Mouse (Mus musculus): ENCODE data around the gene Mtmr3.
A peak's percentile ranks its signal among the peaks of the same experiment; 100 is the strongest.

Gene Mtmr3

GRCm38 (mm10) chr11:4594608-4595500 lies at the start of gene Mtmr3:
Gene Mtmr3 (minus strand): TSS chr11:4594863.
- DNase-seq (ENCODE audit: low spot score) = peak; percentile 77

- DNase-seq (ENCODE audit: low spot score) = no peak
These were observed 49.1 kb upstream of the Mtmr3 start for GRCm38 (mm10) chr11:4643722-4644121.

GRCm38 (mm10) chr11:4641185-4641584 lies 46.5 kb upstream of the Mtmr3 start:
- no peak for DNase-seq (ENCODE audit: low spot score)

- DNase-seq (ENCODE audit: low spot score) = no peak
These were observed 43.6 kb upstream of the Mtmr3 start for GRCm38 (mm10) chr11:4638261-4638660.

GRCm38 (mm10) chr11:4637534-4638234 lies 43.0 kb upstream of the Mtmr3 start, which contains the start of gene Ascc2:
Gene Ascc2 (plus strand): TSS chr11:4637747.
- DNase-seq (ENCODE audit: low spot score) = peak; percentile 93

- no peak for DNase-seq (ENCODE audit: low spot score)
These were observed 42.2 kb upstream of the Mtmr3 start for GRCm38 (mm10) chr11:4636782-4637342.

GRCm38 (mm10) chr11:4634395-4634794 lies 39.7 kb upstream of the Mtmr3 start:
- DNase-seq (ENCODE audit: low spot score) = no peak

GRCm38 (mm10) chr11:4633420-4633819 lies 38.8 kb upstream of the Mtmr3 start:
- DNase-seq (ENCODE audit: low spot score) = no peak

GRCm38 (mm10) chr11:4629861-4630280 lies 35.2 kb upstream of the Mtmr3 start:
- no peak for DNase-seq (ENCODE audit: low spot score)

- DNase-seq (ENCODE audit: low spot score) = no peak
These were observed 33.0 kb upstream of the Mtmr3 start for GRCm38 (mm10) chr11:4627636-4628035.

GRCm38 (mm10) chr11:4625931-4626330 lies 31.3 kb upstream of the Mtmr3 start:
- no peak for DNase-seq (ENCODE audit: low spot score)

GRCm38 (mm10) chr11:4622997-4623396 lies 28.3 kb upstream of the Mtmr3 start:
- no peak for DNase-seq (ENCODE audit: low spot score)

- DNase-seq (ENCODE audit: low spot score) = no peak
These were observed 27.9 kb upstream of the Mtmr3 start for GRCm38 (mm10) chr11:4622442-4622986.

GRCm38 (mm10) chr11:4621866-4622265 lies 27.2 kb upstream of the Mtmr3 start:
- no peak for DNase-seq (ENCODE audit: low spot score)

GRCm38 (mm10) chr11:4620501-4621108 lies 25.9 kb upstream of the Mtmr3 start:
- DNase-seq (ENCODE audit: low spot score) = no peak

- DNase-seq (ENCODE audit: low spot score) = no peak
These were observed 25.4 kb upstream of the Mtmr3 start, which contains the start of gene Gm11032 for GRCm38 (mm10) chr11:4620017-4620485. Gene Gm11032 (plus strand): TSS chr11:4620067.

- DNase-seq (ENCODE audit: low spot score) = no peak
These were observed 17.2 kb upstream of the Mtmr3 start for GRCm38 (mm10) chr11:4611904-4612303.

GRCm38 (mm10) chr11:4606541-4606940 lies 11.9 kb upstream of the Mtmr3 start:
- no peak for DNase-seq (ENCODE audit: low spot score)

- no peak for DNase-seq (ENCODE audit: low spot score)
These were observed 10.8 kb upstream of the Mtmr3 start for GRCm38 (mm10) chr11:4605414-4605813.

- no peak for DNase-seq (ENCODE audit: low spot score)
These were observed 9.8 kb upstream of the Mtmr3 start for GRCm38 (mm10) chr11:4604441-4604840.

- DNase-seq (ENCODE audit: low spot score) = no peak
These were observed 8.2 kb upstream of the Mtmr3 start for GRCm38 (mm10) chr11:4602691-4603441.
